Mouse (Mus musculus) olfactory bulb, adult 2 months (tissue): Measurements from ENCODE around the gene Ramp2.

Experiments
- CTCF ChIP-seq: fragments of 200-500 bp; IDR thresholded peaks from 2 replicates; pipeline ENCODE4 v1.5.1; 2012; ENCODE audit warnings: low read depth, mild to moderate bottlenecking, low read length, moderate library complexity; ENCODE audit not compliant: insufficient read depth
- POLR2A ChIP-seq: fragments of 200-500 bp; IDR thresholded peaks from 2 replicates; pipeline ENCODE4 v1.6.1; 2012; ENCODE audit warnings: mild to moderate bottlenecking, low read depth, low read length, moderate library complexity; ENCODE audit not compliant: insufficient read depth

GRCm38 (mm10) chr11:101225331-101226064 is 20.3 kb upstream of the Ramp2 start:
- TF ChIP-seq CTCF = no peak
- TF ChIP-seq POLR2A = no peak
